Mouse (Mus musculus) c-Kit-negative CD71-positive TER-119-positive erythroid progenitor cells, embryonic 14.5 days (primary cell): ENCODE measurements around the gene Arhgef18.

Experiments
- DNase-seq: peaks from one replicate; pipeline ENCODE4 v3.0.0-alpha.2; 2013; ENCODE audit warnings: low read depth, low spot score

The Arhgef18 gene

DNA sequence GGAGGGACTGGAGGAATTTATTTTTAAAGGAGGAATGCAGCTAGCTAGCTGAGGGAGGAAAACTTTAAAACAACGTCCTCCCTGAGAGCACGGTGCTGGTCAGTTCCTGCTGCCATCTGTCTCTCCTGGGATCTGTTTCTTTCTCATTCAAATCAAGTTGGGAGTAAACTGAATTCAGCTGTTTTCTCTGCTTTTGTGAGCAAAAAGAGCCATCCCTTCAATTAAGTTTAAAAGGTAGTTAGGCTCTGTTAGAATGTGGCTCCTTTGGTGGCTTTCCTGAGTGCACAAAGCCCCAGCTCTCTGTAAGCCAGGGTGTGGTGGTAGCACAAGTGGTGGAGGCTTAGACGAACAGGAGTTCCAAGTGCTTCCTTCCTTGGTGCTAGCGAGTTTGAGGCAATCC lies 2.4 kb downstream of the Arhgef18 start:
- DNase-seq, result no peak

DNA sequence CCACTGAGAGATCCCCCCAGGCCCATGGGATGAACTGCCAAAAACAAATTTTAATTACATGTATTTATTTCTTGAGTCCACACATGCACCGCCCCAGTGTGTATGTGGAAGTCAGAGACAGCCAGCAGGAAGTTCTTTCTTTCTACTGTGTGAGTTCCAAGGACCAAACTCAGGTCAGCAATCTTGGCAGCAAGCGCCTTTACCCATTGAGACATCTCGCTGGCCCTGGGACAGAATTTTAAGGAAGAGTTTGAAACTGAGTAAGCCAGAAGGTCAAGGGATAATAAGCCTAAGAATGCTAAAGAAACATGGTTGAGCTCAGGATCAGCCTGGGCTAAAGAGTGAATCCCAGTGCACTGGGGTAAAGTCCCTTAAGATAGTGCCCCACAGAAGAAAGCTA lies 4.8 kb downstream of the Arhgef18 start:
- no peak for DNase-seq

GRCm38 (mm10) chr8:3400509-3400908 lies 7.7 kb downstream of the Arhgef18 start:
- DNase-seq, result no peak

DNA sequence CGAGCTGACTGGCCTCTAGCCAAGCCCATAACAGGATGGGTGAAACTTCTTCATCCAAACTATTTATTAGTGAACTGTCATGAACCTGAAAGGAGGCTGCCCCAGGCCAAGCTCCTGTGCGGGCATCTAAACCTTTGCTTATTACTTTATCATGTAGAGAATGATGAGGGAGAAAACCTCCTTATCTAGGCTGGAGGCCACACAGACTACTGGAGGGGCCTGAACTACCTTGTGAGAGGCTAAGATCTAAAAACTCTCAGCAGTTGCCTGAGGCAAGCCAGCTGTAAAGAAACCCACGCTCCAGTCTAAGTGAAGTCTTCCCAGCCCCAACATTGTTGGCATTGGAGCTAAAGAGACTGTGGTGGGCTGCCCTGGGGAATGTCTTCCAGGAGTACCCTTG lies 14.6 kb downstream of the Arhgef18 start:
- no peak for DNase-seq

GRCm38 (mm10) chr8:3411085-3411484 lies 18.3 kb downstream of the Arhgef18 start:
- DNase-seq, result peak; percentile 15

DNA sequence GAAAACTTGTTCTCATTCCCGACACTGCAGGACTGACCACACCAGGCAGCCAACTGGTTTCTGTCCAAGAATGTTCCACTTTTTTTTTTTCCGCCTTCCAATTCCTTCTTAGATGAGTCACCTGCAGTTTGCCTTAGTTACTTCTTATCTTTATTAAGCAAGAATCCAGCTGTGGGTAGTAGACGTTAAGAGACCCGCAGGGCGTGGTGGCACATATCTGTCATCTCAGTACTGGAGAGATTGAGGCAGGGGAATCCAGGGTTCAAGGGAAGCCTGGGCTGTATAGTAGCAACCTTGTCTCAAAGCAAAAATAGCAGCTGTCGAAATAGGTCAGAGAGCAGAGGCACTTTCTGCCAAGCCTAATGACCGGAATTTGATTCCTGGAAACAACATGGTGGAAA lies 19.1 kb downstream of the Arhgef18 start:
- DNase-seq, result peak; percentile 36

GRCm38 (mm10) chr8:3412816-3413215 lies 20.0 kb downstream of the Arhgef18 start:
- DNase-seq, result no peak

GRCm38 (mm10) chr8:3414639-3415190 lies 21.9 kb downstream of the Arhgef18 start:
- no peak for DNase-seq

GRCm38 (mm10) chr8:3415259-3415658 lies 22.5 kb downstream of the Arhgef18 start:
- DNase-seq, result no peak

DNA sequence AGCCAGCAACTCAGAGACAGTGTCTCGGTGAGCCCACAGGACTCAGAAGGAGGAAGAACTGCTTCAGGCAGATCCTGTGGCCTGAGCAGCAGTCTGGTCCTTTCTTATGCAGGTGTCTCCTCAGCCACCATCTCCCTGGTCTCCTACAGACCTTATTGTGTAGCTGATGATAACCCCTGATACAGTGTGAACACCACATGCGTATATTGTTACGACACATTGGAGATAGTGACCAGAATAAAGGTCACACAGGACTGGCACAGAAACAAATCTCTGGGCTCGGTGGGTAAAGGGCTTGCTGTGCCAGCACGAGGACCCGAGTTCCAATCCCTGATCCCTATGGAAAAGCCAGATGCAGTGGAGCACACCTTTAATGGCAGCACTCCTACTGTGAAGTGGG lies 22.9 kb downstream of the Arhgef18 start:
- DNase-seq, result no peak

- no peak for DNase-seq
These were observed 24.0 kb downstream of the Arhgef18 start for GRCm38 (mm10) chr8:3416846-3417245.

GRCm38 (mm10) chr8:3417455-3417854 lies 24.6 kb downstream of the Arhgef18 start:
- no peak for DNase-seq

GRCm38 (mm10) chr8:3418101-3418500 lies 25.3 kb downstream of the Arhgef18 start:
- no peak for DNase-seq

DNA sequence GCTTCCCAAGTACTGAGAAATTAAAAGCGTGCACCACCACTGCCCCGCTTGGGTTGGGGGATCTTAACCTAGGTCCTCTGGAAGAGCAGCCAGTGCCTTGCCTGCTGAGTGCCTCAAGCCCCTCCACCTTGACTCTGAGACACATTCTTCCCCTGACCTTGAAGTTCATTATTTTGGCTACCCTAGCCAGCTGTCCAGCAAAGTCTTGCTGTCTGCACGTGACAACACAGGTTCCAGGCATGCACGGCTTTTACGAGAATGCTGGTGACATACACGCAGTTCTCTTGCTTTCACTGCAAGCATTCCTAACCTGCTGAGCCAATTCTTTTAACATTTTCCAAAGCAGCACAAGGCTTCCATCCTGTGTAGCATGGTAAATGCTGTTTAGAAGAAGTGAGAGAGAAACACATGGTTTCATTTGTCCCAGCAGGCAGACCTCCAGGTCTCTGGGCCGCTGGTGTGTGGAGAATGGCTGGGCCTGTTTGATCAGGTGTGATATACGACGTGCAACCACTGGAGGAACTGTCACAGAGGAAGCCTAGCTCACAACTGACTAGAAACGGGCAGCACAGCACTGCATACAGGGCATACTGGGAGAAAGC lies 27.4 kb downstream of the Arhgef18 start:
- DNase-seq, result no peak

- DNase-seq, result no peak
These were observed 28.7 kb downstream of the Arhgef18 start for GRCm38 (mm10) chr8:3421507-3421906.

DNA sequence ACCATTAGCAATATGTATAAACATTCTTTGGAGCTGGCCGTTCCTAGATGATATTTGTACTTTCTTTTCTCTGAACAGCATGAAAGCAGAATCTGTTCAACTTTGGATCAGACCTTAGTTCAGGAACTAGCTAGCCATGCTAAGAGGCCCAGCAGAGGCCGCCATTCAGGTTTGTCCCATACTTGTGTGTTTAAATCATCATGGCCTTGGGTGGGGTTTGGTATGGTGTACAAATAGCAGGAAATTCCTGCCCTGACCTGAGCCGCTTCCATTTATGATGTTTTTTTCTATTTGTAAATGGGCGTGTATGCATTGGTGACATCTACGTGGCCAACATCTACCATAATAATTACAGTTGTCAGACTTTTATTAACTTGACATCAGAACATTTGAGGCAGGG lies 32.4 kb downstream of the Arhgef18 start:
- no peak for DNase-seq

- no peak for DNase-seq
These were observed 33.4 kb downstream of the Arhgef18 start for GRCm38 (mm10) chr8:3426211-3426610.

DNA sequence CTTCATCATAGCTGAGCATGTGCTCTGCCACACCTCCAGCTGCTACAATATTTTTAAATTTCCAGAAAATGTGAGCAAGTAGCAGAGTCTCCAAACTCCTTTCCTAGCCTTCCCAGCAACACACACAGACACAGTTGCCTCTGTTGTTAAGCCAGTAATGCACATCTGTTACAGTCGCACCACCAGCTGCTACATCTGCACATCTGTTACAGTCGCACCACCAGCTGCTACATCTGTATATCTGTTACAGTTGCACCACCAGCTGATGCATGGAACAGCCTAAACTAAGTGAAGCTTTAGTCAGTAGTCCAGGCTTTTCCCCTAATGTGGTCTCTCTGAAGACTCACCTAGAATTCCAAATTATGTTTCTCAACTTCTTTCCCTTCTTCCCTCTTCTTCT lies 35.6 kb downstream of the Arhgef18 start:
- no peak for DNase-seq

DNA sequence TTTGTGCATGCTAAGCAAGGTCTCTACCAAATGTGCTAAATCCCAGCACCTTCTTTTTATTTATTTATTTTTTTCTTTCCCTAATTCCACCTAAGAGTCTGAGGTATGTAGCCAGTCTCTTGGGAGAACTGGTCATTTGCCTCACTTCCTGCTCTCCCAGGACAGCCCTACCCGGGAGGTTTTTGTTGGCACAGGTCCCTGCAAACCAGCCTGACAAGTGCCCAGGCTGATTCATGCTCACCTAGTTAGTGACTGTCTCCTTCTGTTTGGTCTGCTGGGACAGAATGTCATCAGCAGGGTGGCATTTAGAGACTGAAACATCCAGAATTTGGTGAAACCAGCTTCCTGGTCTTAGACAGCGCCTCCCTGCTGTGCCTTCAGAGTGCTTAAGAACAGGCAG lies 37.2 kb downstream of the Arhgef18 start:
- DNase-seq, result no peak

- DNase-seq, result no peak
These were observed 38.3 kb downstream of the Arhgef18 start for GRCm38 (mm10) chr8:3431113-3431512.

DNA sequence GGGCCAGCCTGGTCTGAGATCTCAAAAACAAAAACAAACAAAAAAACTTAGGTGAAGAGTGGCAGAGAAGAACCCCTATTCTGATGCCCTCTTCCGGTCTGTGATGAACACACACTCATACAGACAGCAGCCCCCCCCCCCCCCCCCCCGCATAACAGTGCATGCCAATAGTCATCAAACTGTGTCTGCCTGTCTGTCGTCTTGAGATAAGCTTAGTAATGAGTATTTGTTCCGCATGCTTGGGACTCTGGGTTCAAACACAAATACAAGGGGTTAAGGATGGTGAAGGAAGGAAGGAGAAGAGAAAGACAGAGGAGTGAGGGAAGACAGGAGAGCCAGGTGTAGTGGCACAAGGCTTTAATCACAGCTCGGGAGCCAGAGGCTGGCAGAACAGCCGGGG lies 43.7 kb downstream of the Arhgef18 start:
- no peak for DNase-seq

DNA sequence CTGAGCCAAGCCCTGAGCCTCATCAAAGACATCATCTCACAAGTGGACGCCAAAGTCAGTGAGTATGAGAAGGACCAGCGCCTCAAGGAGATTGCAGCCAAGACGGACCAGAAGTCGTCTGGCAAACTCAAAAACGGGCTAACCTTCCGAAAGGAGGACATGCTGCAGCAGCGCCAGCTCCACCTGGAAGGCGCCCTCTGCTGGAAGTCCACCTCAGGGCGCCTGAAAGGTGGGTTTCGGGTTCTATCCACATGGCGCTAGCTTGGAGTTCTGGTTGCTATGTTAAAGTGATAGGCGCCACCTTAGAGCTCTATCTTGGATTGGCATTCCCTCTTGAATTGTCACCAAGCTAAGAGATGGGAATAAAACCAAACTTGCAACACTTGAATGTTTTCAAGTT lies 46.7 kb downstream of the Arhgef18 start:
- no peak for DNase-seq

GRCm38 (mm10) chr8:3449226-3449625 lies 56.4 kb downstream of the Arhgef18 start:
- no peak for DNase-seq

DNA sequence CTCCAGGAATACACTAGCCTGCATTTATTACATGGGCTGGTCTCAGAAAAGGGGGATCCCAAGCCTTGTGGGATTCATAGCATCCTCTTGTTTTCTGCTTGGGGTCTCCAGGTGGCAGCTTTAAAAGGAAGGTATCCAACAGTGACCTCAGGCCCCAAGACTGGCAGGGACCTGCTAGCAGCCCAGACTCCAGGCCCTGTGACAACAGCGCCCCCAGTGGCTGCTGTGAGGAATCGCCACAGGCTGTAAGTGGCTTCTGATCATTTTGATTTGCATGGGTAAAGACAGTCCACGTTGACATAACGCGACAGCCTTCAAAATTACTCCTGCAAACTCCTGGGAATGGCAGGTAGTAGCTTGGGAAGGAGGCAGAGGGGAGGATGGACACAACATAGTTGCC lies 57.9 kb downstream of the Arhgef18 start:
- DNase-seq, result peak; percentile 25
